Mouse (Mus musculus): ENCODE results near the gene Wdr66. TPM values are rescaled to one million over a fixed set of nuclear protein-coding genes. Genes with fewer than 3 reads are reported as not detected.

The Wdr66 gene
- polyA plus RNA-seq (2012; ENCODE audit: low replicate concordance), result 0.18 and 0.42 TPM in 2 replicates

DNA sequence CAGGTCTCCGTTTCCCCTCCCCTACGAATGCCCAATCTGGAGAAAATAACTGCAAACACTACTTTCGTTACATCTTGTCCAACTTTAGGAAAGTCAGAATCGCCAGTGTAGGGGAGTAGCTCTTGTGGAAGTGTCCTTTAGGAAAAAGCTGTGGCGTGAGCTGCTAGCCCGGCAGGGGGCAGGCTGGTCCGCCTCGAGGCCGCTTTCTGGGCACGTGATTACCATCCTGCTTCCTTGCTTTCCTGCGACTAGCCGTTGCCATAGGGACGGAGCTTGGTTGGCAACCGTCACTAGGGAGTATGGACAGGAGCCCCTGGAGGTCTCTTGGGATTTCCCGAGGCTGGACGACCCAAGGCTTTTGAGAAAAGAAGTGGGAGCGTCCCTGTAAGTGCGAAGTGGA lies at the start of gene Wdr66:
Wdr66 (plus strand) TSS at position 269 of the 400 bp plus-strand sequence.

DNA sequence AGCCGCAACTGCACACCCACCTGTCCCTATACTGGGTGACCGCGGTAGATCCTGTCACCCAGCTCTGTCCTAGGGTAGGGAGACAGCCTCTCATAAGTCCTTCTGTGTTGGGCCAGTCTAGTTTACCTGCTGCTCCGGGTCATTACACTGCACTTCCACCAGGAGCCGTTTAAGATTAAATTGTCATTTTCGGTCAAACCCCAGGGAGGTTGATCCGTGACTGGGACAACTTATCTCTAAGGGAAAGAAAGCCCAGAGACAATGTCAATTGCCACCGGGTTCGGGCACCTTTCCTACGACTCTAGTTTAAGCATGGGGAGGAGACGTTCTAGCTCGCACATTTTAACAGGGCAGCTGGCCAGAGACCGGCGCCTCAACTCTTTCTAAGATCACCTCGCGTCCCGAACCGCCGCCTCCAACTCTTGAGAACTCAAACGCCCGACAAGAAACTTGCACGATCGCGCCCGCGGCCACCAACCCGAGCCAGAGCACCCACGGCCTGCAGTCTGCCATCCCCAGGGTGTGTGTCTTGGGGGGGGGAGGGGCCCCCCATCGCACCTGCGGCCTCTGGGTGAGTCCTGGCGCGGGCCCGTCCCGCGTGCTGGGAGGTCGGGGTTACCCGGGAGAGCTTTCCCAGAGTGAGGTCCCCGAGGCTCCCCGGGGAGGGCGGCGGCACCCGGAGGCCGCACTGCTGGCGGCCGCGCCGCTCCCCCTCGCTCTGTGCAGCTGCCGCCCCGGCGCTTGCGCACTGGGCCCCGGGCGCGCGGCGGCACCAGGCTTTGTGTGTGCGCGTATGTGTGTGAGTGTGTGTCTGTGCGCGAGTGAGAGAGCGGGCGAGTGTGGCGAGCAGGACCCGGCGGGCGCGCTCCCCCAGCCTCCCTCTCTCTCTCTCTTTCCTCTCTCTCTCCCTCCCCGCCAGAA lies 92.1 kb downstream of the Wdr66 start, which contains the start of gene Bcl7a:
Bcl7a (plus strand) TSS at position 128 of the 921 bp plus-strand sequence.

Other genes with a start within 250 kb of the Wdr66 start
- 66.9 and 80.3 TPM in 2 replicates for gene Orai1, start 237.0 kb upstream of the Wdr66 start, polyA plus RNA-seq (2012; ENCODE audit: low replicate concordance)
- gene Morn3, start 205.1 kb upstream of the Wdr66 start, polyA plus RNA-seq (2012; ENCODE audit: low replicate concordance), result not detected in 2 replicates
- 3.3 and 8.7 TPM in 2 replicates for gene Tmem120b, start 183.7 kb upstream of the Wdr66 start, polyA plus RNA-seq (2012; ENCODE audit: low replicate concordance)
- 64.9 and 110 TPM in 2 replicates for gene Rhof, start 119.4 kb upstream of the Wdr66 start, polyA plus RNA-seq (2012; ENCODE audit: low replicate concordance)
- gene Setd1b, start 109.9 kb upstream of the Wdr66 start, polyA plus RNA-seq (2012; ENCODE audit: low replicate concordance), result 104 and 197 TPM in 2 replicates
- 30.9 and 58.3 TPM in 2 replicates for gene Psmd9, start 82.7 kb upstream of the Wdr66 start, polyA plus RNA-seq (2012; ENCODE audit: low replicate concordance)
- not detected in 2 replicates for gene Hpd, start 69.4 kb upstream of the Wdr66 start, polyA plus RNA-seq (2012; ENCODE audit: low replicate concordance)
- 47.3 and 50.2 TPM in 2 replicates for gene Bcl7a, start 91.7 kb downstream of the Wdr66 start, polyA plus RNA-seq (2012; ENCODE audit: low replicate concordance)
- gene Mlxip, start 142.7 kb downstream of the Wdr66 start, polyA plus RNA-seq (2012; ENCODE audit: low replicate concordance), result 46.9 and 53.3 TPM in 2 replicates
- not detected in 2 replicates for gene Lrrc43, start 237.2 kb downstream of the Wdr66 start, polyA plus RNA-seq (2012; ENCODE audit: low replicate concordance)
- not detected in 2 replicates for gene Il31, start 237.4 kb downstream of the Wdr66 start, polyA plus RNA-seq (2012; ENCODE audit: low replicate concordance)

Measured in hematopoietic multipotent progenitor cell, adult 10-12 weeks (in vitro differentiated cells).